Mouse (Mus musculus) limb, embryonic 11.5 days (tissue): ENCODE measurements around the gene Asic2. TPM values are rescaled to one million over a fixed set of nuclear protein-coding genes. Genes with fewer than 3 reads are reported as not detected.

ENCODE experiments used
- ATAC-seq: fragments of 200-750 bp; cut with Nextera tagmentation; 2 replicates; pipeline ENCODE4 v1.8.0; 2017; ENCODE audit warnings: low read depth; ENCODE audit not compliant: insufficient number of reproducible peaks, low FRiP score, low TSS enrichment
- DNase-seq: peaks from one replicate; pipeline ENCODE4 v3.0.0-alpha.2; 2015; ENCODE audit warnings: low spot score
- H3K27ac ChIP-seq: fragments of 300-500 bp; sonication (generic); replicated peaks from 2 replicates; pipeline ENCODE4 v1.5.1; 2014; ENCODE audit warnings: low read depth, mild to moderate bottlenecking, low read length
- H3K27me3 ChIP-seq: fragments of 300-500 bp; sonication (generic); 2 replicates; pipeline ENCODE4 v1.6.1; 2014; ENCODE audit warnings: mild to moderate bottlenecking, low read length, mixed read lengths; ENCODE audit not compliant: control insufficient read depth, insufficient read depth
- H3K36me3 ChIP-seq: fragments of 300-500 bp; sonication (generic); 2 replicates; pipeline ENCODE4 v1.6.1; 2014; ENCODE audit warnings: mild to moderate bottlenecking, low read length, moderate library complexity, mixed read lengths; ENCODE audit not compliant: control insufficient read depth, insufficient read depth
- H3K4me1 ChIP-seq: fragments of 300-500 bp; sonication (generic); 2 replicates; pipeline ENCODE4 v1.6.1; 2014; ENCODE audit warnings: low read length, mixed read lengths; ENCODE audit not compliant: control insufficient read depth, insufficient read depth
- H3K4me2 ChIP-seq: fragments of 300-500 bp; sonication (generic); 2 replicates; pipeline ENCODE4 v1.6.1; 2014; ENCODE audit warnings: low read depth, mild to moderate bottlenecking, moderate library complexity; ENCODE audit not compliant: severe bottlenecking
- H3K4me3 ChIP-seq: fragments of 300-500 bp; sonication (generic); 2 replicates; pipeline ENCODE4 v1.5.1; 2014; ENCODE audit warnings: low read depth, low read length
- H3K9ac ChIP-seq: fragments of 300-500 bp; sonication (generic); 2 replicates; pipeline ENCODE4 v1.6.1; 2014; ENCODE audit warnings: mild to moderate bottlenecking, low read length
- H3K9me3 ChIP-seq: fragments of 300-500 bp; sonication (generic); 2 replicates; pipeline ENCODE4 v1.6.1; 2016; ENCODE audit warnings: low read length; ENCODE audit not compliant: control insufficient read depth
- WGBS: fragments of 180-500 bp; shearing (Covaris S2); extraction: QIAGEN DNeasy Blood & Tissue Kit; methylation state at CpG from one replicate; pipeline ENCODE4 v1.1.7; 2014; 5-methylcytosine and 5-hydroxymethylcytosine counted together
- polyA plus RNA-seq: library from polyadenylated mRNA; unstranded; fragments of >200 nt; fragmentation: Nextera tagmentation; extraction: Ambion mirVana; gene quantifications from 2 replicates; pipeline ENCODE4 v1.2.1, GENCODE M21; 2014

The Asic2 gene
- polyA plus RNA-seq, 1 experiment from 2014 or later, result 0.27 TPM

DNA sequence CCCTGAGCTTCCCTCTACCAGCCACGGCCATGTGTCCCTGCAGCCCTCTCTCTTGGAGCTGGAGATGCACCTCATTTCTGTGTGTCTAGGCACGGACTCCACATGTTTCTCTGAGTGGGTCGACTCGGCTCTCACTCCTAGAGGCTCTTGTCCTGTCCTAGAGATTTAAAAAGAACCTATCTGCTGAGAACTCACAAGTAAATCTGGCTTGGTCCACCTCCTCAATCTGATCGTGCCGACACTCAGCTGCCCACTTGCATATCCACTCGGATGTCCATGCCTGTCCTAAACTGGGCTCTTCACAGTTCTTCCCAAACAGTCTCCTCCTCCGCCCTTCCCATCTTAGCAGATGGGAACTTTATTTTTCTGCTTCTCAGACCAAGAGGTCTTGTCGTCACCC is 908.7 kb downstream of the Asic2 start:
- H3K36me3 ChIP-seq, result no peaks in the 10 kb centered on the region
- H3K27ac ChIP-seq, result no peak overlapping the region
- H3K4me2 ChIP-seq, result no peak overlapping the region
- no peaks in the 10 kb centered on the region for H3K9me3 ChIP-seq
- WGBS, result 89% methylated on average over 9 of the region's 9 CpGs
- no peak overlapping the region for H3K4me3 ChIP-seq
- no peak for DNase-seq
- no peaks in the 10 kb centered on the region for H3K4me1 ChIP-seq
- H3K27me3 ChIP-seq, result no peaks in the 10 kb centered on the region
- no peak overlapping the region for H3K9ac ChIP-seq
- no peak for ATAC-seq

DNA sequence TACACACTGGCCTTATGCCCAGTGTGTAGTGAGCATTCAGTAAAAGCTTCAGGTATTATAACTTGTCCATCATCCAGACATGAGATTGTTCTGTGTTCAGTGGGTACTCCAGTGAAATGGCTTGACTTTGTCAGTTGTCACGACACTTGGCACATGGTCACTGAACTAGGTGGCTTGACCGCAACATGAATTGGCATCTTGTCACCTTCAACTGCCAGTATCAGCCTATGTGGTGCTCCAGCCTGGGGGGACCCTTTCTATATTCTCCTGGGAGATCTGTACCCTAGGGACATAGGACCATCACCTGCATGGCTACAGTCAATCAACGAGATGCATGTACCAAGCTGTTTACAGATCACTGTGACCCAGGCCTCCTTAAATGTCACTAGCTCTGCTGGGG is 910.8 kb downstream of the Asic2 start:
- H3K9me3 ChIP-seq, result no peaks in the 10 kb centered on the region
- no peak overlapping the region for H3K27ac ChIP-seq
- H3K9ac ChIP-seq, result no peak overlapping the region
- 90% methylated on average over 3 of the region's 3 CpGs for WGBS
- H3K4me3 ChIP-seq, result no peak overlapping the region
- H3K27me3 ChIP-seq, result no peaks in the 10 kb centered on the region
- no peak overlapping the region for H3K4me2 ChIP-seq
- H3K4me1 ChIP-seq, result no peaks in the 10 kb centered on the region
- DNase-seq, result no peak
- H3K36me3 ChIP-seq, result no peaks in the 10 kb centered on the region
- no peak for ATAC-seq

DNA sequence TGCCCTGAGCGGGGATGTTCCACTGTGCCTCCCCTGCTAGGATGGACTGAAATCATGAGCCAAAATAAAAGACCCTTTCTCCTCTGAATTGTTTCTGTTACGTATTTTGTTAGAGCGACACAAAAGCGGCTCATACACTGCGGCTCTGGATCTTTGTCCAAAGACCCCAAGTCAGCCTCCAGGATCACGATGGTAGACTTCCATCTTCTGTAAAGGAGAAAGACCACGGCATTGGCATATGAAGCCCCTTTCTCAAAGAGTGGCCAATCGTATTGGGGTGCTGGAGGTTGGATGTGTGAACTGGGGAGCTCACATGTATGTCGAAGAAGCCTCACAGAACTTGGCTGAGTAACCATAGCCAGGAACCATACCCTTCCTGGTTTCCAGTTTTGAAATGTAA is 911.5 kb downstream of the Asic2 start:
- DNase-seq, result no peak
- WGBS, result 92% methylated on average over 9 of the region's 9 CpGs

DNA sequence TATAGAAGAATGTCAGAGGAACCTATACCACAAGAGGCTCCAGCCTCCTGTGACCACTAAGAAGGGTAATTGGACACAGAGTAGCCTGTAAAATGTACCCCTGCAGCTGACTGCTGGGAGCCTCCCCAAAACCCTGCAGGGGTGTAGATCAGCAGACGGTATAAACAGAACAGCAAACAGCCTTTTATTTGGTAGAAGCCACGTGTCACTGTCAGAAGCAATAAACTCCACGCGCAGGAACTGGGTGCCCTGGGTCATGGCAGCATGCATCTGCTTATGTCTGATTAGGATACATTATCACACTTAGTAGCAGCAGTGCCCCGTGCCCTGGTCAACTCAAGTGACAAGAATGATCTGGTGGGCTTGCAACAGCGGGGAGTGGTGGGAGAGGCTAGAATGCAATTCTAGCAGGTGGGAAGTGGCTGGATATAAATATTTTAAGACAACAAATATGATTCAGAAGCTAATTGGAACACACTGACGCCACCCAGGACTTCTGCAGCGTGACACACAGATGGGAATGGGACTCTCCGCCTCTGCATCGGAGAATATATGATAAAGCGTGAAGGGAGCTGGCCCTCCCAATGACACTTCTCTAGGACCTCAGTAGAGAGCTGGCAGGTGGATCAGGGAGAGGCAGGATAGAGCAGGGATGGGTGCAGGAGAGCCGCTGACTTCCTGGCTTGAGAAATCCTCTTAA is 912.7 kb downstream of the Asic2 start:
- Histone ChIP-seq H3K4me3 (no peak overlapping the region), H3K36me3 (no peaks in the 10 kb centered on the region), H3K27me3 (no peaks in the 10 kb centered on the region), H3K9me3 (no peaks in the 10 kb centered on the region), H3K27ac (no peak overlapping the region), H3K4me2 (no peak overlapping the region), H3K4me1 (no peaks in the 10 kb centered on the region), H3K9ac (no peak overlapping the region)
- 69% methylated on average over 12 of the region's 12 CpGs for WGBS
- ATAC-seq (no peak), DNase-seq (peak; percentile 20)

More for the DNA sequence above, 911.5 kb downstream of the Asic2 start:
- H3K27ac ChIP-seq, result no peak overlapping the region
- H3K9ac ChIP-seq, result no peak overlapping the region
- no peaks in the 10 kb centered on the region for H3K36me3 ChIP-seq
- no peaks in the 10 kb centered on the region for H3K4me1 ChIP-seq
- ATAC-seq, result no peak
- no peaks in the 10 kb centered on the region for H3K27me3 ChIP-seq
- H3K9me3 ChIP-seq, result no peaks in the 10 kb centered on the region
- no peak overlapping the region for H3K4me3 ChIP-seq
- H3K4me2 ChIP-seq, result no peak overlapping the region

DNA sequence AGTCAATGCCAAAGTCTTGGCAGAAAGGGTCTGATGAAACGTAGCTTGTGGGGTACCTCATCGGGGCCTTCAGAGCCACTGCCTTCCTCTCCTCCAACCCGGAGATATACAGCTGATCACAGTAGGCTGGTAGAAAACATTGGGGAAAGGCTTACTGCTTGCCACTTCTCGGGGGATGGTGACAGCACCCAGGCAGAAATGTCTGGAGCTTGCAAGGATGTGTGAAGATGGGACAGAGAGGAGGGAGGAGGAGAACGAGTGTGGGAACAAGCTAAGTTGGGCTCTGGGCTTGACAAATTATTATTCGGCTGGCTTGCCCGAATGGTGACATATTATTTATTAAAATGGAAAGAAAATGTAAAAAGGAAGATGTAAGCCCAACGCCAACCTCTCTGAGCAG is 914.4 kb downstream of the Asic2 start:
- Histone ChIP-seq H3K36me3 (no peaks in the 10 kb centered on the region), H3K27ac (no peak overlapping the region), H3K27me3 (no peaks in the 10 kb centered on the region), H3K9me3 (no peaks in the 10 kb centered on the region), H3K9ac (no peak overlapping the region), H3K4me2 (no peak overlapping the region), H3K4me3 (no peak overlapping the region), H3K4me1 (no peaks in the 10 kb centered on the region)
- WGBS, result 88% methylated on average over 8 of the region's 8 CpGs
- ATAC-seq, result no peak
- DNase-seq, result no peak

DNA sequence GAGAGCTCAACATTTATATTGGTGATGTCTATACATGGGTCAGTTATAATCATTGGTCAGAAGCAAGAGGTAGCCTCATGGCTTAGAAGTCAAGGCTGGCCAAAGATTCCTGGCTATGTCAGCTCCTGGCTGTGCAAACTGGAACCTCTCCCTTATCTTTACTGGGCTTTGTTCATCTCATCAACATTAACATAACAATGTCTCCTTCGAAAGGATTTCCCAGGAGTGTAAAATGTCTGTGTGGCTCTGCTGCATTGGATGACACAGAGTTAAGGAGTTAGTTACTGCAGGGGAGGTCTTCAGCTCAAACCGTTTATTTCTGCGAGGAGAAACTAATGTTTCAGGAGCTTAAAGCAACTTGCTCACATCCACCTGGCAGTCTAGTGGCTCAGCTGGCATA is 926.6 kb downstream of the Asic2 start:
- no peaks in the 10 kb centered on the region for H3K27me3 ChIP-seq
- no peak for DNase-seq
- H3K4me1 ChIP-seq, result no peaks in the 10 kb centered on the region
- no peak overlapping the region for H3K4me3 ChIP-seq
- ATAC-seq, result no peak
- no peaks in the 10 kb centered on the region for H3K36me3 ChIP-seq
- 66% methylated on average over 3 of the region's 3 CpGs for WGBS
- H3K27ac ChIP-seq, result no peak overlapping the region
- no peak overlapping the region for H3K9ac ChIP-seq
- H3K9me3 ChIP-seq, result no peaks in the 10 kb centered on the region
- H3K4me2 ChIP-seq, result no peak overlapping the region

DNA sequence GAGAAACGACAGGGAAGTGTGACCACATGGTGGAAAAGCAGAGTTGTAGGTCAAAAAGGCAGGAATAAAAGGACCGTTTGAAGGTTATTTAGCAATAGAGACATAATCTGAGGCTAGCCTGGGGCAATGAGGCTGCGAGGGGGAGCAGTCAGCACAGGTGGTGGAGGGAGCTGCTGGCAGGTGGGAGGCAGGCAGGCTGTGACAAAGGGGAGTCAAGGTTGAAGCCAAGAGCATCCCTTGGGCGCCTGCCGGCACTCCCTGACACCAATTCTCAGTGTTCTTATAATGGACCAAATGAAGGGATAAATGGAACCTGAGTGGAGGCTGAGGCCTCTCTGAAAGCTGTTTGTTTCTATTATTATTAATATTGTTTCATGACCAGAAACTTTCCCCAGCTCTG is 928.3 kb downstream of the Asic2 start:
- Histone ChIP-seq H3K9ac (no peak overlapping the region), H3K27me3 (no peaks in the 10 kb centered on the region), H3K4me1 (no peaks in the 10 kb centered on the region), H3K9me3 (no peaks in the 10 kb centered on the region), H3K4me2 (no peak overlapping the region), H3K4me3 (no peak overlapping the region), H3K27ac (no peak overlapping the region), H3K36me3 (no peaks in the 10 kb centered on the region)
- WGBS, result 50% methylated on average over 5 of the region's 5 CpGs
- ATAC-seq (no peak), DNase-seq (no peak)

DNA sequence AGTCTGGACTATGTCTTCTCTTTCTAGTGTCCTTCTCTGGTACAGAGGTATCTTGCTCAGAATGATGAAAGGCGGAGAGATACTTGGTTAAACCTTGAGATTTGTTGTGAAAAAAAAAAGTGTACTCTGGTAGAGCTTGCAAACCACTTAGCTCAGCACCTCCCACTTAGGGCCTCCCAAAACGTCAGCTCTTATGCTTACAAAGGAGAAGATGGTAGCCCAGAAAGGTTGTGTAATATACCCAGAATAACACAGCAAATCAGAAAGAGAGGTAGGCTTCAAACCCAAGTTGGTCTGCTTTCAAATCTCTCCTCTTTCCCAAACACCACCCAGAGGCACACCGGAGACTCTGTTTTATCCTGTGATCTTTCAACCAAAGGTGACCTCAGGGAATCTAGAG is 936.1 kb downstream of the Asic2 start:
- Histone ChIP-seq H3K4me1 (no peaks in the 10 kb centered on the region), H3K9me3 (no peaks in the 10 kb centered on the region), H3K27ac (no peak overlapping the region), H3K27me3 (no peaks in the 10 kb centered on the region), H3K9ac (no peak overlapping the region), H3K4me2 (no peak overlapping the region), H3K4me3 (no peak overlapping the region), H3K36me3 (no peaks in the 10 kb centered on the region)
- ATAC-seq (no peak), DNase-seq (no peak)
- 77% methylated on average over 3 of the region's 3 CpGs for WGBS

DNA sequence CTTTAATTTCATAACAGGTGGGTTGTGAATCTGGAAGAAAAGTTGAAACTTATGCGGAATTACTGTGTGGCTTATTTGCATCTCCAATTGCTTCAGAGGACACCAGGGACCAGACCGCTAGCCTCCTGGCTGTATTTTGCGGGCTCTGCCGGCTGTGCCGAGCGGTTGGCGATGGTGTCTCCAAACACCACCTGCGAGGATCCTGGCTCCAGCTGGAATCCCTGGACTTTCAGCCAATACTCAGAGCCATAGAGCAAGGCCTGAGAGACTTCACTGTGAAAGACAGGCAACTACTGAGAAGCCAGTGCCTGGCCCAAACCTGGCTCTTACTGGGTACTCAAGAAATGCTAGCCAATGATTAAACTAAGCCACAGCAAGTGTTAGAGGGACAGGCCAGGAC is 953.5 kb downstream of the Asic2 start:
- DNase-seq (no peak), ATAC-seq (no peak)
- no peak overlapping the region for H3K4me2 ChIP-seq
- no peak overlapping the region for H3K4me3 ChIP-seq
- H3K36me3 ChIP-seq, result no peaks in the 10 kb centered on the region
- no peaks in the 10 kb centered on the region for H3K4me1 ChIP-seq
- 95% methylated on average over 8 of the region's 8 CpGs for WGBS
- H3K9ac ChIP-seq, result no peak overlapping the region
- H3K9me3 ChIP-seq, result no peaks in the 10 kb centered on the region; the same call in 1 of the 2 replicates
- no peak overlapping the region for H3K27ac ChIP-seq
- H3K27me3 ChIP-seq, result no peaks in the 10 kb centered on the region
